Mouse (Mus musculus): ENCODE measurements around the gene Fam205a3.
"Not testable (repeated sequence)": the region's sequence is repeated elsewhere in the genome, so short reads cannot be mapped to it uniquely, and the experiment has no call there.

DNA sequence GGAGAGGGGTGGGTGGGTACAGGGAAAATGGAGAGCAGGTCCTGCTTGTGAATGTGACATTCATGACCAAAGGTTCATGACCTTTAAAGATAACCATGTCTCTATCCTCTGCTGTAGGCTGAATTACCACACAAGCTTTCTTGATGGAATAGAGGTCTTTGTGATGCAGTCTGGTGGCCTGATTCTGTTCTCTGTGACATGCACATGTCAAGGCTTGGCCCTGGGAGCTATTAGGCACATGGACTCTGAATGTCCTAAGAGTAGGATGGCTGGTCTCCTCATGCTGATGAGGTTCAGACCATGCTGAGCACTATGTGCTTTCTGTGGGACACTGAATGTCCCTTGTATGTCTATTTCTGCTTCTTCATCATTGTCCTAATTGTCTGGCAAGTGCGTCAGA is at the start of gene Fam205a3:
- TF ChIP-seq CTCF (IDR thresholded peaks at IDR 0.05; ENCODE audit: borderline replicate concordance, control insufficient read depth, extremely low read depth, insufficient read depth, low read length, poor library complexity); POLR2A (IDR thresholded peaks at IDR 0.05; ENCODE audit: control insufficient read depth, extremely low read depth, insufficient read depth, low read length, poor library complexity): not testable (repeated sequence)

Data from thymus, adult 2 months (tissue).